ENCODE assay signal across 11 mouse cellular contexts in the genomic region with DNA sequence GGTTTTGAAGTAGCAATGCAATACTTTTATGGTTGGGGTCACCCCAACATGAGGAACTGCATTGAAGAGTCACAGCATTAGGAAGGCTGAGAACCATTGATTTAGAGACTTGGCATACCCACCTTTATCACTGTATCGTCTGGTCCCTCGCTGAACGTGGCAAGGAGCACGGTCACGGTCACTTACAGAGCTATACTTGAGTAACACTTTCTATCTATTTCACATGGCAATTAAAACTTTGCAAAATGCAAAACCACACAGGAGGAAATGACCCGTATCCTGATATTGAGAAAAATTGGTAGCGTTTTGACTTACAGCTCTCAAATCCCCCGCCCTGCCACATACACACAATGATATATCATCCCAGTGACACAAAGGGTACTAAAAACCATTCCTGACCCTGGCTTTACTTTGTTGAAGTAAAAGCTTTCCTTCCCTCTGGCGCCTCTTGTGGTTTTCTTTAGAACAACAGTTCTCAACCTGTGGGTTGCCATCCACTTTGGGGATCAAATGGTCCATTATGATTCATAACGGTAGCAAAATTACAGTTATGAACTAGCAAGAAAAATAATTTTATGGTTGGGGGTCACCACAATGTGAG.
A peak's percentile ranks its signal among the peaks of the same experiment; 100 is the strongest.
DNase-seq lines count a peak whose midpoint lies in the region; ATAC-seq and TF ChIP-seq lines count a peak whose summit lies in the region.
"Had no signal": no experiment of that assay in that cellular context is flagged by ENCODE, and none has a peak within 500 bp of the region (broad histone marks: within the 10 kb centered on the region; RNA-seq: fewer than 3 reads in every experiment).

No protein-coding gene starts in this region.

- no peak overlapping the region for H3K4me2 ChIP-seq in lung, postnatal 0 days (replicated peaks; ENCODE audit: low read depth, low read length)
- H3K4me2 ChIP-seq: hindbrain, embryonic 14.5 days; midbrain, embryonic 12.5 days had no signal

- no peak for DNase-seq in gastrocnemius, adult 2 months
- DNase-seq in gastrocnemius, postnatal 10 days: no peak
- peak; percentile 41 for DNase-seq in lung, postnatal 0 days (ENCODE audit: low spot score)
- DNase-seq in lung, adult 2 months: no peak
- DNase-seq in R1 (ENCODE audit: low read depth, low spot score): peak; percentile 52
- no peak for DNase-seq in urinary bladder, postnatal 25 days (ENCODE audit: low spot score)
- no peak for DNase-seq in heart, adult 9 months (ENCODE audit: low spot score in 2 of 2)
- DNase-seq: left cerebral cortex, postnatal 4 days had no signal

- TF ChIP-seq CTCF in gastrocnemius, adult 2 months (IDR thresholded peaks at IDR 0.05): peak; percentile 72
- peak; percentile 68 for TF ChIP-seq CTCF in lung, postnatal 0 days (IDR thresholded peaks at IDR 0.05)
- TF ChIP-seq CTCF in lung, adult 2 months (IDR thresholded peaks at IDR 0.05; ENCODE audit: insufficient read depth, low read length): no peak

- no peaks in the 10 kb centered on the region for H3K4me1 ChIP-seq in lung, postnatal 0 days (ENCODE audit: insufficient read depth, low read depth, low read length)
- no peaks in the 10 kb centered on the region for H3K4me1 ChIP-seq in lung, adult 2 months (ENCODE audit: control insufficient read depth, insufficient read depth, low read length)

- H3K9me3 ChIP-seq in lung, postnatal 0 days (ENCODE audit: low read length): no peaks in the 10 kb centered on the region
- H3K9me3 ChIP-seq: midbrain, embryonic 12.5 days had no signal

- no peak overlapping the region for H3K4me3 ChIP-seq in gastrocnemius, adult 2 months
- H3K4me3 ChIP-seq in lung, postnatal 0 days (ENCODE audit: low read depth, low read length): no peak overlapping the region
- H3K4me3 ChIP-seq in lung, adult 2 months (replicated peaks; ENCODE audit: extremely low read depth, low read depth, low read length): no peak overlapping the region
- H3K4me3 ChIP-seq: midbrain, embryonic 12.5 days had no signal

- no peak overlapping the region for H3K27ac ChIP-seq in gastrocnemius, adult 2 months
- no peak overlapping the region for H3K27ac ChIP-seq in lung, postnatal 0 days (ENCODE audit: low read length)
- H3K27ac ChIP-seq: hindbrain, embryonic 14.5 days; midbrain, embryonic 12.5 days had no signal

- intact Hi-C loops in gastrocnemius, adult 2 months (cut with DNase I): no loop called here

- no peak overlapping the region for H3K9ac ChIP-seq in lung, postnatal 0 days (replicated peaks; ENCODE audit: low read depth)
- H3K9ac ChIP-seq: hindbrain, embryonic 14.5 days; midbrain, embryonic 12.5 days had no signal

- 73% methylated on average over 10 of the region's 10 CpGs for WGBS in lung, postnatal 0 days
- 71% methylated on average over 10 of the region's 10 CpGs for WGBS in lung, adult 2 months

- no peaks in the 10 kb centered on the region for H3K27me3 ChIP-seq in lung, postnatal 0 days (replicated peaks; ENCODE audit: insufficient read depth, low read length)

- no peak for TF ChIP-seq POLR2A in lung, adult 2 months (IDR thresholded peaks at IDR 0.05; ENCODE audit: borderline replicate concordance, extremely low read depth, low read depth, low read length)

- TF ChIP-seq EP300 in lung, postnatal 0 days (IDR thresholded peaks at IDR 0.05): no peak

- no peak for ATAC-seq in lung, postnatal 0 days
- ATAC-seq in megakaryocyte progenitor cell, adult 5-6 weeks (replicated peaks; ENCODE audit: poor library complexity): peak; percentile 90

- no peaks in the 10 kb centered on the region for H3K36me3 ChIP-seq in lung, postnatal 0 days (ENCODE audit: insufficient read depth, low read length)

Comparison
In these comparisons a context has a peak if more than half of its experiments do, and no peak if none do; other contexts are left out.
1. DNase-seq: peak in lung, postnatal 0 days (single experiment) and R1 (single experiment); none in gastrocnemius, adult 2 months (single experiment), gastrocnemius, postnatal 10 days (single experiment), lung, adult 2 months (single experiment), urinary bladder, postnatal 25 days (single experiment) and heart, adult 9 months (0 of 2).